Mouse (Mus musculus) erythroblast, embryonic 14.5 days (primary cell): ENCODE results near the gene Sf3b3.

ENCODE experiments used
- GATA1 ChIP-seq: IDR thresholded peaks from 2 replicates; pipeline ENCODE4 v1.6.1; 2012; ENCODE audit warnings: low read length, inconsistent platforms, mixed read lengths
- TAL1 ChIP-seq: IDR thresholded peaks from 3 replicates; pipeline ENCODE4 v1.6.1; 2012; ENCODE audit warnings: low read length, inconsistent platforms, mixed read lengths

DNA sequence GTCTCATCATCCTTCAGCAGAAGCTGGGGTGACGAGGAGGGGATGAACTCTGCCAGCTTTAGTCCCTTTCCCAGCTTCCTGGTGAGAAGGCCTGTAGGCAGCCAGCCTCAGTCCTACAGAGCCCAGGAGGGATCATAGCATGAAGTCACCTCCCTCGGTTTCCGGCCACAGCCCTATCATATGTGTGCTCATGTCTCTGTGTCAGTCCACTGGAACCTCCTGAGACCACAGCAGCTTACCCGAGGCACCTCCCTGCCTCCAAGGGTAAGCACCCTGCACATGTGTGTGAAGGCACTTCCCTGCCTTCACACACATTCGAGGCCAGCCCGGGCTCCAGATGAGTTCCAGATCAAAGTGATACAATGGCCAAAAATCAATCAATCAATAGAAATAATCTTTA is 56.3 kb downstream of the Sf3b3 start:
- TF ChIP-seq GATA1: no peak
- TF ChIP-seq TAL1: no peak
